Mouse (Mus musculus) lung, postnatal 0 days (tissue): Measurements from ENCODE around the gene Vps45.

ENCODE experiments used
- CTCF ChIP-seq: IDR thresholded peaks from 2 replicates; pipeline ENCODE4 v1.5.1; 2016; ENCODE audit warnings: antibody characterized with exemption, mild to moderate bottlenecking
- EP300 ChIP-seq: IDR thresholded peaks from 2 replicates; pipeline ENCODE4 v1.6.1; 2016; ENCODE audit warnings: antibody characterized with exemption, mild to moderate bottlenecking, control low read depth

DNA sequence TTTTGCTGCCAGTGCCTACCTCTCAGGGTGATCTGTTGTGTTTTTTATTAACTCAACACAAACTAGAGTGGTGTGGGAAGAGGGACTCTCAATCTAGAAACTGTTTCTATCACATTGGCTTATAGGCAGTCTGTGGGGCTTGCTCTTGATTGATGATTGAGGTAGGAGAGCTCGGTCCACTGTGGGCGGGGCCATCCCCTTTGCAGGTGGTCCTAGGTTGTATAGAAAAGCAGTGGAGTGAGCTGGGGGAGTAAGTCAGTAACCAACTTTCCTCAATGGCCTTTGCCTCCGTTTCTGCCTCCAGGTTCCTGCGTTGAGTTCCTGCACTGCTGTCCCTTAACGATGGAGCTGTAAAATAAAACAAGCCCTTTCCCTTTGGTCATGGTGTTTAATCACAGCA, 8.5 kb upstream of the Vps45 start:
- TF ChIP-seq CTCF (no peak), EP300 (no peak)
